Mouse (Mus musculus) gastrocnemius, adult 18-20 months (tissue): ENCODE results near the gene Spop. TPM values are rescaled to one million over a fixed set of nuclear protein-coding genes. Genes with fewer than 3 reads are reported as not detected.

Experiments
- DNase-seq: peaks from one replicate; pipeline ENCODE4 v3.0.0; 2021; ENCODE audit warnings: low spot score
- long read RNA-seq, 2 experiments: library from polyadenylated mRNA; stranded (forward); transcript quantifications; one replicate each; pipeline ENCODE4 v2.0.0; 2021
- total RNA-seq, 2 experiments: library from RNA; stranded (reverse); gene quantifications; 2 replicates each; pipeline ENCODE4 v1.2.3; 2021

Gene Spop
- 100 to 1,000 TPM; 162 to 171 TPM for total RNA-seq
- long read RNA-seq, experiment 1, transcript Spop-201 (10 exons, 3,063 nt) = major isoform, 570 of 682 reads
- long read RNA-seq, experiment 1, transcript Spop-202 (11 exons, 2,881 nt) = minor isoform, 45 of 682 reads
- long read RNA-seq, experiment 1, partial matches to known transcripts = 35 of 682 reads
- long read RNA-seq, experiment 1, other reads (novel, unspliced or antisense) = 32 of 682 reads
- long read RNA-seq, experiment 2, transcript Spop-202 (11 exons, 2,881 nt) = minor isoform, 32 of 515 reads
- long read RNA-seq, experiment 2, transcript Spop-201 (10 exons, 3,063 nt) = major isoform, 436 of 515 reads
- long read RNA-seq, experiment 2, partial matches to known transcripts = 31 of 515 reads
- long read RNA-seq, experiment 2, other reads (novel, unspliced or antisense) = 16 of 515 reads

DNA sequence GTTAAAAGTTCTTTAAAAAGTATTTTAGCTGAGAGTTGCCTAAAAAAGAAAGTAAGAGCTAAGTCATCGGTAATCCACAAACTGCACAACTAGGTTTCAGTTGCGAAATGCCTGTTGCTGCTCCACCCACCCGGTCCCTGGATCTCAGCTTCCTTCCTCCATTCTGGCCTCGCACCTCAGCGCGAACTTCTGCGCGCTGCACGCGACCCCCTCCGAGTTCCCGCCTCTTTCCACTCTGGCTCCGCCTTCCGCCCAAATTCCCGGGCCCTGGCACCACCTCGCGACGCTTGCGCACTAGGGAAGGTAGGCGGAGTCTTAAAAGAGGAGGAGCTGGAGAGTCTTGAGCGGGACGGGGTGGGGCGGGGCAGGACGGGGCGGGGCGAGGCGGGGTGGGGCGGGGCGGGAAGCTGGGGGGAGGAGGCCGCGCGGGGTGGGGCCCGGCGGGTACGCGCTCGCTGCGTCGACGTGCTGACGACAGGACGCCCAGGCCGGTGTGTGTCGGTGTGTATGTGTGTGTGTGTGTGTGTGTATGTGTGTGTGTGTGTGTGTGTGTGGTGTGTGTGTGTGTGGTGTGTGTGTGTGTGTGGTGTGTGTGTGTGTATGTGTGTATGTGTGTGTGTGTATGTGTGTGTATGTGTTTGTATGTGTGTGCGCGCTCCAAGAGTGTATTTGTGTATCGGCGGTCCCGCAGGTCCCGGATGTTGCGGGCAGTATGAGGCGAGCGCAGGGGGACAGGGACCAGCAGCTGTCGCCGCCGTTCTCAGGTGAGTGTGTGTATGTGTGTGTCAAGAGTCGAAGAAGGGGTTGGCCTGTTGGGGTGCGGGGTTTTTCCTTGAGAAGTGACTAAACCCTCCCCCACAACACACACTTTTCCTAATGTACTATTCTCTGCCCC lies at the start of gene Spop:
Gene Spop, plus strand, starts transcription at position 440 of the 895 bp plus-strand sequence.
- peak; percentile 95 for DNase-seq

- DNase-seq = no peak
Observed at GRCm38 (mm10) chr11:95364388-95364787, 49.5 kb upstream of the Spop start.

DNA sequence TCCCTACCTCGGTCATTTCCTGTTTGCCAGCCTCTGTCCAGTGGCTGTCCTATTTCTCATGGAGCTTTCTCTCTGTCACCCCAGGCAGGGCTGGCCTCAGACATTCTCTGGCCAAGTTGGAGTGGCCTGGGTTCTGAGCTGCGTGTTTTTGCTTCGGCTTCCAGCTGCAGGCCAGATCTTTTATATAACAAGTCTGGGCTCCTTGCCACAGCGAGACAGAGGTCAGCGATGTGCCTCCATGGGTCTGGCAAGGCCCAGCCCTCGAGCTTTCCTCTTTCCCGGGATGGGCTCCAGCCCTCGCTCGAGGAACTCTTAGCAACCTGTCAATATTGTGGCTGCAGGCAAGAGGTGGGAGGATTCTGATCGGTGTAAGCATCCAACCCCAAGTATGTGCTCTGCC lies 48.3 kb upstream of the Spop start:
- DNase-seq = peak; percentile 94

- peak; percentile 43 for DNase-seq
Observed at GRCm38 (mm10) chr11:95366280-95366897, 47.5 kb upstream of the Spop start.

- no peak for DNase-seq
Observed at GRCm38 (mm10) chr11:95367011-95367735, 46.7 kb upstream of the Spop start.

- no peak for DNase-seq
Observed at GRCm38 (mm10) chr11:95368231-95368823, 45.6 kb upstream of the Spop start.

GRCm38 (mm10) chr11:95368871-95369270 lies 45.0 kb upstream of the Spop start:
- DNase-seq = no peak

- DNase-seq = peak; percentile 79
Observed at GRCm38 (mm10) chr11:95369964-95370890, 43.7 kb upstream of the Spop start.

DNA sequence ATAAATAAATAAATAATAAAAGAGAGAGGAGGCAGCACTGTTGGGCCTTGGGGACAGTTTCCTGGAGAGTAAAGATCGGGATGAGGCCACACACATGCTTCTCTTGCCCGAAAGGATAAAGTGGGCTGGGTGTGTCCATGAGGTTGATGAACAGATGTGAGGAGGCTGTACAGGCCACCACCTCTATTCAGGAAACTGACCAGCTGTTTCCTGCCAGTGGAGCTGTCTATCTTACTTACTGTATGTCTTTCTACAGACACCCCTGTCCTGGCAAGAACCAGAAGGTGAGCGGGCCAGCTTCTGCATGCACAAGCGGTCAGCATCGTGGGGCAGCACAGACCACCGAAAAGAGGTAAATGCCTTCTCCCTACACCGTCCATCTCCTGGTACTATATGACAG lies 42.7 kb upstream of the Spop start:
- DNase-seq = no peak

DNA sequence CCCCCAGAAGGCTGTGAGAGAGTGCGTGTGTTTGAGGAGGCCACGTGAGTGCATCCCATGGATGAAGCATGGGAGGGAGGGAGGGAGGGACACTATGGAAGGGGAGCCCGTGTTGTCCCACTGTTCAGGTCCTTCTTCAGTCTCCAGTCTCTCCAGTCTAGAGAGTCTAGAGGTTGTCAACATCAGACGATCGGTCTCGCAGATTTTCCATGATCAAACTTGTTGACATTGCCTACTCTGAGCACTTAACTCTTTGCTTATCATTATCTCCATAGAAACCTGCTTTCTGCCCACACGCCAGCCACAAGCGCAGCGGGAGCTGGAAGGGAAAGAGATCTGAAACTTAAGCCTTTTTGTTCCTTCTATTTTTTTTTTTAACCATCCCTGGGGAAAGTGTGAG lies 35.0 kb upstream of the Spop start:
- no peak for DNase-seq

GRCm38 (mm10) chr11:95379552-95379951 lies 34.3 kb upstream of the Spop start:
- DNase-seq = no peak

DNA sequence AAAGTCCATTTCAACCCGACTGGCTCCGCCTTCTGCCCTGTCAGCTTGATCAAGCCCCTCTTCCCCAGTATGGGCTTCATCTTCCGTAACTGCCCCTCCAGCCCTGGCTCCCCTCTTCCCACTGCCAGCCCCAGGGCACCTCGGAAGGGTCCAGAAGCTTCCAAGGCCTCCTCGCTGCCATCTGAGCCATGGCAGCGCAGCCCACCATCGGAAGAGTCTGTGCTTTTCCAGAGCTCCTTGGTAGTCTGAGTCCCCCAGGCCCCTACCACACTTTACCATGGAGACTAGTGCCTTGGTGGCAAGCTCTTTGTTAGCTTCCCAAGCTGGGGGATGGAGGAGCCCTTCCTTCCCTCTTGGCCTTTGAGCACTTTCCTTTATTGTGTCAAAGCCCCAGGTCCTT lies 33.2 kb upstream of the Spop start:
- no peak for DNase-seq

GRCm38 (mm10) chr11:95381146-95381545 lies 32.7 kb upstream of the Spop start:
- DNase-seq = no peak

DNA sequence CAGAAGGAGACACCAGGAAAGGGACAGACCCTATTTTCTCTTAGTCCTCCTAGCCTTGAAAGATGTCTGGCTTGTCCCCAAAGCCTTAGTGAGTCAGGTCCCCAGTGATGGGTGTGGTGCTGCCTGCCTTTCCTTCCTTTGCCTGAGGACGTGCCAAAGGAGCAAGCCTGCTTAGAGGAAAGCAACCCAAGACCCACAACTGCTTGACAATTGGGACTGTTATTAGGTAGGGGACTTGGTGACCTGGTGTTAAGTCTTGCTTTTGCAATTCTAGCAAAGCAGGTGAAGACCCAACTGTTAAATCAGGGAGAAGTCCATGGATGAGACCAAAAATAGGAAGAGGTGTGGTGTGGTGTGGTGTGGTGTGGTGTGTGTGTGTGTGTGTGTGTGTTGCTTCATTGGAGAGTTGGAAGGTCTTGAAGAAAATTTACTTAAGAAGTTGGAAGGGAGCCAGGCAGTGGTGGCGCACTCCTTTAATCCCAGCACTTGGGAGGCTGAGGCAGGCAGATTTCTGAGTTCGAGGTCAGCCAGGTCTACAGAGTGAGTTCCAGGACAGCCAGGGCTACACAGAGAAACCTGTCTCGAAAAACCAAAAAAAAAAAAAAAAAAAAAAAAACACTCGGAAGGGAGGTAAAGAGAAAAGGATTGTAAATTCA lies 30.4 kb upstream of the Spop start:
- peak; percentile 80 for DNase-seq

- no peak for DNase-seq
Observed at GRCm38 (mm10) chr11:95384004-95384318, 29.9 kb upstream of the Spop start.

DNA sequence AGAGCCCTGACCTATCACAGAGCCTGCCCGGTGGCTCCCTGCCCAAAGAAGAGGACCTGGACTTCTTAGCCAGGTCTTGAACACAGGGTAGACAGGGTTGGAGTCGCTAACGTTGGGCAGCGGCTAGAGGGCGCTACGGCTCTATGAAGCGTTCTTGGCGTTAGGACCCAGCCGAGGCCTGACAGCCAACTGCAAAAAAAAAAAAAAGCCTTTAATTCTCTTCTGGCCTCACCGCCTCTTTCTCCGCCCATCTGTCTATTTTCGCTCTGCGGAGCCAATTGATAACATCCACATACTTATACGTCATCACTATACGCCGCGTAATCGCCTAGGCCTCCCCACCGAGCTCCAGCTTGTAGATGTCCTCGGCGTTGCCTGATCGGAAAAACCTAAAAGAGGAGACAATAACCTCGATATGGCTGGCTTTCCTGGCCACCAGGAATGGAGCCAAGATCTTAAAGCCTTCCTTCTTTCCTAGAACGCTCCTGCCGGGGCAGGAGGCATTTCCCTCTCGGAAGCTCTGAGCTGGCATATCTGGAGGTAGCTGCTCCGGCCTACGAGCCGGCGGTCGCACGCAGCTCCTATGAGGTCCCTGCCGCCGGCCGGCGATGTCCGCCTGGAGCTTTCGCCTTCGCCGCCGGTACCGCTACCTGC lies 29.4 kb upstream of the Spop start, which contains the start of gene Slc35b1:
Gene Slc35b1, plus strand, starts transcription at position 374 of the 654 bp plus-strand sequence.
- DNase-seq = peak; percentile 96

GRCm38 (mm10) chr11:95384973-95385320 lies 28.9 kb upstream of the Spop start:
- DNase-seq = no peak

DNA sequence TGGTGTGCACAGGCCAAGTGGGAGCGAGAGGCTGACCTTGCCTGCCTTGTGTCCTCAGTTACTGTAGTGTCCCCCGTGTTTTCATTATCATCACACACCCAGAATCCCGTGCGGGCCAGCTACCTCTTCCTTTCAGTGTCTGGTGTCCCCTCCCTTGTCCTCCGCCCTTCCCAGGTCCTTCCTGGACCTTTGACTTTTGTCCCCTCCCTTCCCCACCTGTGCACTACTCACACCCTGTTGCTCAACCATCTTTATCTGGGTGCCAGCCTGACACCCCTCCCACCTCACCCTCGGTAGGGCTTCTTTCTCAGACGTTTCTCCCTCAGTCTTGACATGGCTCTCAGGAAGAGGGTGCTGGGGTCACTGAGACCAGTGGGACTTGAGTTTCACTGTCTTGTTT lies 26.5 kb upstream of the Spop start:
- no peak for DNase-seq

- DNase-seq = no peak
Observed at GRCm38 (mm10) chr11:95389006-95389405, 24.9 kb upstream of the Spop start.
